Comparison of ENCODE assay signal across 23 mouse cellular contexts in the genomic region with DNA sequence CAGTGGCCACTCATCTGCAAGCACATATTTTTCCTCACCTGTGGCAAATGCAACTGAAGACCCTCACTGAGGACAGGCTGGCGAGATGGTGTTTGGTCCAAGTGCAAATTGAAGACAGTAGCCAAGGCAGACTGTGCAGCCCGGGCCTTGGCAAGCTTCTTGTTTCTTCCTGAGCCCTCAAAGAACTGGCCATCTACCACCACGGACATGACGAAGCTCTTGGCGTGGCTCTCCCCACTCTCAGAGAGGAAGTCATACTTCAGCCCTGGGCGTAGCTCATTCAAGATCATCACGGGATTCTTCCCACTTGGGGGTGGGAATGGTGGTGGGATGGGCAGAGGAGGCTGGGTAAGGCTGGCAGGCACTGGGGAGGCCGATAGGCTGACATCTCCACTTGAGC.
DNase-seq lines count a peak whose midpoint lies in the region; ATAC-seq and TF ChIP-seq lines count a peak whose summit lies in the region.
"Had no signal": no experiment of that assay in that cellular context is flagged by ENCODE, and none has a peak within 500 bp of the region (broad histone marks: within the 10 kb centered on the region; RNA-seq: fewer than 3 reads in every experiment).

No protein-coding gene starts in this region.

- no peak for TF ChIP-seq CTCF in hindbrain, postnatal 0 days (IDR thresholded peaks at IDR 0.05; ENCODE audit: low read depth)

- no peak overlapping the region for H3K9ac ChIP-seq in hindbrain, postnatal 0 days (replicated peaks; ENCODE audit: low read length)
- H3K9ac ChIP-seq: forebrain, embryonic 13.5 days; heart, embryonic 12.5 days; heart, embryonic 15.5 days; hindbrain, embryonic 14.5 days had no signal

- H3K9me3 ChIP-seq in hindbrain, embryonic 10.5 days, result no peaks in the 10 kb centered on the region
- no peaks in the 10 kb centered on the region for H3K9me3 ChIP-seq in hindbrain, postnatal 0 days (ENCODE audit: low read length)
- H3K9me3 ChIP-seq: forebrain, embryonic 10.5 days; forebrain, embryonic 13.5 days; heart, embryonic 12.5 days; heart, embryonic 15.5 days had no signal

- WGBS in hindbrain, embryonic 10.5 days, result 94% methylated on average over 8 of the region's 8 CpGs
- 84% methylated on average over 8 of the region's 8 CpGs for WGBS in hindbrain, postnatal 0 days

- H3K27me3 ChIP-seq in hindbrain, embryonic 10.5 days (ENCODE audit: insufficient read depth, poor library complexity, severe bottlenecking), result no peaks in the 10 kb centered on the region
- no peaks in the 10 kb centered on the region for H3K27me3 ChIP-seq in hindbrain, postnatal 0 days (ENCODE audit: insufficient read depth, low read length)
- H3K27me3 ChIP-seq: forebrain, embryonic 13.5 days; heart, embryonic 12.5 days; heart, embryonic 15.5 days had no signal

- H3K4me2 ChIP-seq in hindbrain, postnatal 0 days (ENCODE audit: low read depth, low read length), result no peak overlapping the region
- H3K4me2 ChIP-seq: forebrain, embryonic 13.5 days; heart, embryonic 12.5 days; heart, embryonic 15.5 days; hindbrain, embryonic 14.5 days had no signal

- peak; percentile 72 to 76 for DNase-seq in cerebellum, postnatal 10 days
- no peak for DNase-seq in cerebellum, adult 9-11 months
- no peak for DNase-seq in hindbrain, embryonic 10.5 days (ENCODE audit: low spot score)
- DNase-seq in hindbrain, postnatal 0 days (ENCODE audit: low spot score), result no peak
- DNase-seq in kidney, postnatal 36 days, result peak; percentile 6 to 10
- DNase-seq in kidney, postnatal 4 days, result no peak
- DNase-seq in testis, postnatal 10 days (ENCODE audit: low spot score), result peak; percentile 32
- DNase-seq in testis, postnatal 14 days (ENCODE audit: low spot score), result no peak
- DNase-seq: adrenal gland, adult 8-10 months; adrenal gland, postnatal 25 days; cerebellum, adult 11-12 months; cerebellum, adult 9-10 months; gastrocnemius, postnatal 10 days; gastrocnemius, postnatal 36 days; heart, postnatal 10 days; heart, postnatal 36 days had no signal

- H3K27ac ChIP-seq in hindbrain, embryonic 10.5 days, result peak overlapping the region; percentile 8; the same call in 1 of the 2 replicates
- no peak overlapping the region for H3K27ac ChIP-seq in hindbrain, postnatal 0 days
- H3K27ac ChIP-seq: forebrain, embryonic 10.5 days; forebrain, embryonic 13.5 days; heart, embryonic 15.5 days; hindbrain, embryonic 14.5 days had no signal

- ATAC-seq in hindbrain, postnatal 0 days, result no peak
- ATAC-seq: activated CD4-positive, CD25-positive, alpha-beta regulatory T cell, adult 4 months; forebrain, embryonic 13.5 days; forebrain, embryonic 16.5 days had no signal

- no peak overlapping the region for H3K4me3 ChIP-seq in hindbrain, embryonic 10.5 days
- no peak overlapping the region for H3K4me3 ChIP-seq in hindbrain, postnatal 0 days (ENCODE audit: low read length)
- H3K4me3 ChIP-seq: forebrain, embryonic 10.5 days; forebrain, embryonic 13.5 days; heart, embryonic 12.5 days; heart, embryonic 15.5 days had no signal

- H3K36me3 ChIP-seq in hindbrain, embryonic 10.5 days, result no peaks in the 10 kb centered on the region
- H3K36me3 ChIP-seq in hindbrain, postnatal 0 days (ENCODE audit: insufficient read depth, low read length), result peaks cover 6% of the 10 kb centered on the region; the same call in 1 of the 2 replicates
- H3K36me3 ChIP-seq: forebrain, embryonic 10.5 days; heart, embryonic 15.5 days had no signal

- 0 out of 2 replicates have a peak, but pooled peaks cover 6% of the 10 kb centered on the region for H3K4me1 ChIP-seq in hindbrain, embryonic 10.5 days (replicated peaks)
- no peaks in the 10 kb centered on the region for H3K4me1 ChIP-seq in hindbrain, postnatal 0 days (ENCODE audit: insufficient read depth, low read length)
- H3K4me1 ChIP-seq: heart, embryonic 15.5 days had no signal

Comparison
In these comparisons a context has a peak if more than half of its experiments do, and no peak if none do; other contexts are left out.
1. DNase-seq: peak in cerebellum, postnatal 10 days (2 of 2), kidney, postnatal 36 days (2 of 2) and testis, postnatal 10 days (single experiment); none in cerebellum, adult 9-11 months (single experiment), hindbrain, embryonic 10.5 days (single experiment), hindbrain, postnatal 0 days (single experiment), kidney, postnatal 4 days (0 of 2) and testis, postnatal 14 days (single experiment).